Mouse (Mus musculus) lung, postnatal 36 days (tissue): Measurements from ENCODE around the gene Krt88.

Source experiments
- DNase-seq: peaks from one replicate; pipeline ENCODE4 v3.0.0; 2022; ENCODE audit warnings: mixed read lengths

Krt88 gene

DNA sequence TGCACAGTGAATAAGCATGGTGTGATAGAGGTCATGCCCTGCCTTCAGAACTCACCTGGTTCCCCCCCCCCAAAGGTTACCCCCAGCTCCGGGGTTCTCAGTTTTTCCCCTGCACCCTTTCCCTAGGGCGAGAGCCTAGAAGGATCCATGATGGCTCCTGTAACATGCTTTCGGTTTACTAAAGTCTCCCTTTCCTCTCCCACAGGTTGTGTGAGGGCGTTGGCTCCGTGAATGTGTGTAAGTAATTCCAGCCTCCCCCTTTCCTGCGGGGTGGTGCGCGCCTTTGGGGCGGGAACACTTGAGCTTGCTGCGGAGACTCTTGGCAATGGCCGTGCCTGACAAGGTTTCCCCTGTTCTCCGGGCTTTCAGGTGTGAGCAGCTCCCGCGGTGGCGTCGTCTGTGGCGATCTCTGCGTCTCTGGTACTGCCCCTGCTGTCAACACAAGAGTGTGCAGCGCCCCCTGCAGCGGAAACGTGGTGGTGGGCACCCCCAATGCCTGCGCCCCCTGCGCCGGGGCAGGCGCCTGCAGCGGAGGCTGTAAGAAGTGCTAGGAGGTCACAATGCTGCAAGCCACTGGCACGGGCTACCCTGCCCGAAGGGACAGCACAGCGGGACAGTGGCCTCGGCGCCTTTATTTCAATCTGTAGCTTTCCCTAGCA, 31.6 kb downstream of the Krt88 start:
- peak; percentile 63 for DNase-seq

GRCm38 (mm10) chr15:101479666-101480060, 32.1 kb downstream of the Krt88 start:
- DNase-seq, result no peak

- DNase-seq, result no peak
Measured at GRCm38 (mm10) chr15:101482056-101482455, 34.5 kb downstream of the Krt88 start.

- no peak for DNase-seq
Measured at GRCm38 (mm10) chr15:101483646-101484045, 36.1 kb downstream of the Krt88 start.

DNA sequence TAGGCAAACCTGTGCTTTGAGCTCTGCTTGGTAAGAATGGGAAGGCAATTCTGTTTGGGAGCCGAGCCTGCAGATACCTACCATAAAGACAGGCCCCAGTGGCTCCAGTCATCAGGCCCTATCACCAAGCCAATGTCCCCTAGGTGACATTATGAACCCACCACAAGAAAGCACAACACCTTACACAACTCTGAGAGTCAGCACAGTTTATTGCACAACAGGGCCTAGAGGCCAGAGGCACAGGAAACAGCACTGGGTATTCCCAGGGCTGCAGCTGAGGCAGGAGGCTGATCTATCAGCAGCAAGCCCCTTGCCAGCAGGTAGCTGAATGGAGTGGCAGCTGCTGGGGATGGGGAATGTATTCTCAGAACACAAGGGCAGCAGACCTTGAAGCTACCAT, 37.4 kb downstream of the Krt88 start:
- no peak for DNase-seq

GRCm38 (mm10) chr15:101485911-101486635, 38.5 kb downstream of the Krt88 start:
- no peak for DNase-seq

DNA sequence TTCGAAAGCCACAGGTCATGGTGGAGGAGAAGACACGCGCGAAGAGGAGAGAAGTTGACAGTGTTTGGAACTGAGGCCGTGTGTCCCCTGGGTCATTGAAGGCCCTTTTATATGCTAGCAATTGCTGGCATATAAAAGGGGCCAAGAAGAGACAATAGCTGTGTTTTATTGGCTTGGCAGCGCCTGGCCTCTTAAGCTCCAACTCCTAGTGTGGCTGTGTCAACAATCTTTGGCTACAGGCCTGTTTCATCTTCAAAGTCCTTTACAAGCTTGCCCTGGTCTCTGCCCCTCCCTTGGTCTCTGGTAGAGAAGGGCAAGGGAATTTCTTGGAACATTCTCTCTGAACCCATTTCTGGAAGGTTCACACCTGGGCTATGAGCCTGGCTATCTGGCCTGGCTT, 43.9 kb downstream of the Krt88 start, which contains the start of gene Krt83:
Gene Krt83 (minus strand): TSS at position 82 of the 400 bp plus-strand sequence.
- peak; percentile 43 for DNase-seq

DNA sequence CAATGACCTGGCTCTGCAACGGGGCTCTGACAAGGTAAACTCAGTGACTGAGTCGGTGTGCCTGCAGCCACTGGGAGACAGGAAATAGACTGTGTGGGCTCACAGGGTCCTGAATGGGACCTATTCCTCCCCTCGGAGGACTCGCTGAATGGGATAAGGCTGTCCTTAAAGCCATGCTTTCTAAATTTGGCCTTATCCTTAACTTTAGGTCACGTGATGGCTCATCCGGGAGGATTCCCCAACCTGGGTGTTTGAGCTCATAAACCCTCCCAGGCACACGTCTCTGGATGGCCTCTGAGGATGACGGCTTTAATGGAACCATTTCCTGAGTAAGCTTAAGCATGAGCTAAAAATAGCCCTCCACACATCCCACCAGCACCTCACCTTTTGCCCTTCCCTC, 45.2 kb downstream of the Krt88 start:
- DNase-seq, result no peak

GRCm38 (mm10) chr15:101493713-101494112, 46.2 kb downstream of the Krt88 start:
- no peak for DNase-seq

DNA sequence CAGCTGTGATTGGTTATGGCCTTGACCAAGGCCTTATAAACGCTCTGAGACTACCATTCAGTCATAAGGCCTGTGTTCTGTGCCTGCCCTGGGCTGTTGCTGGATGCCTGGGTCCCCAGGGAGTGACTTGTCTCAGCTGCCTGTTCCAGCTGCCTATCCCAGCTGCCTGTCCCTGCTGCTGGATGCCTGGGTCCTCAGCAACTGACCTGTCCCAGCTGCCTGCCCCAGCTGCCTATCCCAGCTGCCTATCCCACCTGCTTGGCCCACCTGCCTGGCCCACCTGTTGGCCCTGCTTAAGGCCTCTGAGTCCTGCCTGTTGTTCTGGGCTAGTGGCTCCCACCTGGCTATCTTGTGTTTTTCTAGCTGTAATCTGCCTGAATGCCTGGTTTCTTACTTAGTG, 46.7 kb downstream of the Krt88 start:
- no peak for DNase-seq

DNA sequence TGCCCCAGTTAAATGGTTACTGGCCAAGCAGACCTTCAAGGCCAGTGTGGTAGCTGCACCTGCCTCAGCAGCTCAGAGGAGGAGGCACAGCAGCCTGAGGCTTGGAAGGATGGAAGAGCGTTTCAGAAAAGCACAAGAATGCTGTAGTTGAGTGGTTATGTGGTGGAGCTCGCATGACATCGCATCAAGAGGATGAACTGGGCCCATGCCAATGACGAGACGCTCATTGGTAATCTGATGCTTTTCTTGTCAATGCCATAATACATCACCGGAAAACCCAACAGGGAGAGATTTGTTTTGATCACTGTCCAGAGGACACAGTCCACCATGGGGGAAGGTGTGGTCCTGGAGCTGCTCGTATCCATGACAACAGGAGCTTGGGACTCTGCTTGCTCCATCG, 47.7 kb downstream of the Krt88 start:
- DNase-seq, result no peak

- DNase-seq, result peak; percentile 60
Measured at GRCm38 (mm10) chr15:101497181-101497580, 49.6 kb downstream of the Krt88 start.
